Mouse (Mus musculus) spleen, postnatal 4 days (tissue): ENCODE measurements around the gene Taar9.
"Not testable (repeated sequence)": the region's sequence is repeated elsewhere in the genome, so short reads cannot be mapped to it uniquely, and the experiment has no call there.

Experiments
- DNase-seq, 2 experiments: peaks; one replicate each; pipeline ENCODE4 v3.0.0; 2022; ENCODE audit warnings: low spot score in 2 of 2

Gene Taar9

DNA sequence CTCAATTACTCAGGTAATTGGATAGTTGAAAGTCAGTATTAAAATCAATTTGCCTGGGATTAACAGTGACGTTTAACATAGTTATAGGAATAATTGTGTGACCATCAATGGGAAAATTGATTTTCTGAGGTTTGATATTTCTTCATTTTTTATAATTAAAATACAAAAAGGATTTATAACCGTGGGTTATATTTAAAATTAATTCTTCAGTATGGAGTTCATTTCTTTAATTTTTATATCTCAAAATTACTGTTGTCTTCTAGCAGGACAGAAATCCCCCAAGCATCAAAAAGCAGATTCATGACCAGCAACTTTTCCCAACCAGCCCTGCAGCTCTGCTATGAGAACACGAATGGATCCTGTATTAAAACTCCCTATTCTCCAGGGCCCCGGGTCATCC, 33.1 kb downstream of the Taar9 start, which contains the start of gene Taar8a:
Gene Taar8a (plus strand): TSS at position 301 of the 400 bp plus-strand sequence.
- DNase-seq = not testable (repeated sequence)

DNA sequence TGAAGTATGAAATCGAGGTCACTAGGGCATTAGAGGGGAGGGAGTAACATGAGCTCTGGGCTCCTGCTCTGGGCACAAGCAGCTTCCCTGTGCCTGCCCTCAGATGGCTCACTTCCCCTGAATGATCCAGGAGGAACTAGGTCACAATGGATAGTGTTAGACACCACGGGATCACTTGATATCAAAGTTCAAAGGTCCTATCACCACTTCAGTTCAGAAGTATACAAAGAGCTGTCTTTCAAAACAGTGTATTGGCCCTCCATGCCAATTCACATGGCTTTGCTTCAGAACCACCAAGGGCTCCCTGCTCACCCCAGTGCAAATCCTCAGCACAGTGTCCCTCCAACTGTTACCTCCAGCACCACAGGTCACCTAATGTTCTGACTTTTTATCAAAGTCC, 34.6 kb downstream of the Taar9 start:
- not testable (repeated sequence) for DNase-seq

DNA sequence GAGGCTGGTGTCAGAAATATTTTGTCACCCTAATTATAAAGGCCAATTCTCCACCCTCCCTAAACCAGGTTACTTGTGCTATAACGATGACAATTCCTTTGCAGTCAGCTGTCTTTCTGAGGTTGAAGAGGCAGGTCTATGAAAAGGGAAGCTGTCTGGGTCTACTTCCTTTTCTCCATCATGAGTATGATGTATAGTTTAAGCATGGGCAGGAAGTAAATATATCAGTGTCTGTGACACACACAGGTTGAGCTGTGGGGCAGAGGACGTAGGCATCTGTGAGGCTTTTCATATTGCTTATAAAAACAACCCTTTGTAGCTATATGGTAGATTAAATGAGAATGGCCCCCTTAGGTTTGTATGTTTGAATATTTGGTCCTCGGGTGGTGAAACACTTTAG, 50.3 kb downstream of the Taar9 start:
- DNase-seq = no peak
